Mouse (Mus musculus) skeletal muscle tissue, adult 2 months (tissue): Measurements from ENCODE around the gene Hephl1.

Experiments used
- DNase-seq: peaks from one replicate; pipeline ENCODE4 v3.0.0-alpha.2; 2012; ENCODE audit warnings: low read depth, low spot score

Hephl1 gene

DNA sequence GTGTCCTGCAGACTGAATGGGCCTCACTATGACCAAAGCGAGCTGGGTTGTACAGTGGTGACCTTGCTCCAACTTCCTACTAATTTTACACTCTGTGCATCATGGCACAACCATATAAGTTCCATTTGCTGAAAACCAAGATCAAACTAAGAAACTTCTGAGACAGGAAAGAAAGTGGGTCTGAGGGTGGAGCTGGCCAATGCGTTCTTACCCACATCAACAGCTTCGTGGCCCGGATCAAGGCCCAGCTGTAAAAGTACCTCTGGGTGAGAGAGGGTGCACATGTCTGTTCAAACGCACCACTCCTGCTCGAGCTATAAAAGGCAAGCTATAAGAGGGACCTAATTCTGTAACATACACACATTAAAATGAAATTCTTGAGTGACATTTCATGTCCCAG, 51.9 kb downstream of the Hephl1 start:
- DNase-seq: no peak

DNA sequence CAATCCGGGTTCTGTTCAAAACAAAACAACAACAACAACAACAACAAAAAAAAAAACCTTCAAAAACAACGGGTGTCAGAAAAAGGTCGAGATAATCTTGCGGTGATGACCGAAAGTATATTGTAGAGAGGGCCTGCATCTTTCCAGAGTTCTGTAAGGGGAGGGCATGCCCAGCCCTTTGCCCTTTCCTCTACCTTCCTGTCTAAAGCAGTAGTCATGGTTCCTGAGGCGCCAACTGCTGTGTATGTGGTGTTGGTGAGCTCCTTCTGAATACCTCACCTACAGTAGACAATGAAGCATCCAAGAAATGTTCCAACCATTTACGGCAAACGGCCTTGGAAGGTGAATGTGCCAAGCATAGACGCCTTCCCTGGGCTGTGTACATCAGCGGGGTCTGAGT, 66.2 kb downstream of the Hephl1 start:
- no peak for DNase-seq

DNA sequence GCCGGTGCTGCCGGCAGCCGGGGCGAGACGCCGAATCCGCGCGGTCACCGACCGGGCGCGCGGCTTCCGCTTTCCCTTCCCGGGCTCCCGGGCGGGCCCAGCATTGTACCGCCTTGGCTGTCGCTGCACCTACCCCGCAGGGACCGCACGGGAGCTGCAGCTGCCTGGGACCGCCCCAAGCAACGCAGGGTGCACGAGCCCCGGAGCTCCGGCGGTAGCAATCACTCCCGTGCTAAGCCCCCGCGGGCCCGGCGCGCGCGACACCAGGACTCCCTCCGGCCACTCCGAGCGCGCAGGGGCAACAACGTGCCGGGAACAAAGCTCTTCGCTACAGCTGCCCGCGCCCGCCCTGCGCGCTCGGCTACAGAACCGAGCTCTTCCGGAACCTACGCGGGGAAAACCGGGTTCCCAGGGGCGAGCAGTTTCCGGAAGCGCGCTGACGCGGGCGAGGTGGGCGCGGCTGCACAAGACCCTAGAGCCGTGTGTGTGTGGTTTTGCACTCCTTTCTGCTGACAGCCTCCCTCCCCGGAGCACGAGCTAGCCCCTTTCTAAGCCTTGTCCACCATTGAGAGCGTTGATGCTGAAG, 66.7 kb downstream of the Hephl1 start, which contains the start of gene Panx1:
Gene Panx1 (minus strand): TSS at position 395 of the 586 bp plus-strand sequence.
- DNase-seq: peak; percentile 22

DNA sequence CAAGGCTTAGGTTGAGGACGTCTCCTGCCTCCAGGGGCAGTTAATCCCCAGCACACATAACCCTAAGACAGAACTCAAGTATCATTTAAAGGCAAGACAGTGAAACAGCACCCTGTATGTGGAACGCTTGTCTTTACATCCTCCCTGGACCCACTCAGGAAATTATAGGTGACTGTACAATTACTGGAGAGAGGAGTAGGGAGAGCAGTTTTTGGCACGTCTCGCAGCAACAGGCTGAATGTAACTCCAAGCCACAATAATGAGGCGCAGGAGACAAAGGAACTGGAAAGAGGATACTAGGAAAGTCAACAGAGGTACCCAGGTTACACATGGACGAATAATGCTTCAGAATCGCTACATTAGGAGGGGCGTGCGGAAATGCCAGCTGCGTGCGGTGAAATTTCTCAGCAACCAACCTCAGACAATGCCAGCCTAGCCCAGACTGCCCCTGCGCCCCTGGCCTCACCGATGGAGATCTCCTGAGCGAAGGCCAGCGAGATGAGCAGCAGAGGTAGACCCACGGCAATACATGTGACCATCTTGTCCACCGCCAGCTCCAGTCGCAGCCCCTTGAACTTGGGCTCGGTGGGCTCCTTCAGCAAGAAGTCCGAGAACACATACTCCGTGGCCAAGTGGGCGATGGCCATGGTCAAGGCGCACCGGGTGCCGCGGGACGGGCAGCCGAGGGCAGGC, 67.4 kb downstream of the Hephl1 start:
- DNase-seq: no peak

DNA sequence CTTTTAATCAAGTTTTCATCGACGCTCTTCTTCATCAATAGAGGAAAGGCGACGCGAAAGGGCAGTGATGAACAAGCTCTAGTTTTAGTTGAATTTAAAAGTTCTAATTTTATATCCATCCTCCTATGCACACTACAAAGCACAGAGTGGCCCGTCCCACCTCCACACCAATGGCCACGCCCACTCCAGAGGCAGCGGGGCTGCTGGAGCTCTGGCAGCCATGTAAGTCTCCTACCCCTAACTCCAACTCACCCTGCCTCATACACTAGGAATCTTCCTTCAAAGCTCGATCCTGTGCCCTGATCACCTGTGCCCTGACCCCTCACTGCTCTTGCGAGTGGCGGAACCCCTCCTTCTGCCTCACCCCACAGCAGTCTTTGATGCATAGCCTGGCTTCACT, 70.4 kb downstream of the Hephl1 start:
- DNase-seq: no peak

DNA sequence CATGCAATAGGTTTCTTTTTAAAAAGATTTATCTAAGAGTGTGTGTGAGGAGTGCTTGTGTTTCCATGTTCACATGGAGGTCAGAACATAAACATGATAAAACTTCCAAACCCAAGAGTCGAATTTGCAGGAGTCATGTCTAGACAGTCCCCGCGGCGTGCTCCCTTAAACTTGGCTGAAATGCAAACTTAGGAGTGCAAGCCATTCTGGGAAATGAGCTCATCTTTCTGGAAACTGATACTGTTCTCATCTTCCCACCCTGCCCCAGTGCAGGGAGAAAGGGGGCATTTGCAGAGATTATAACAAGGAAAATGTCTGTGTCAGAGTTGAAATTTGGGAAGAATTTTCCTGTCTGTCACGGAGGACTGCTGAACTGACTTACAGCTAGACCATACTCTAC, 72.1 kb downstream of the Hephl1 start:
- peak; percentile 59 for DNase-seq

DNA sequence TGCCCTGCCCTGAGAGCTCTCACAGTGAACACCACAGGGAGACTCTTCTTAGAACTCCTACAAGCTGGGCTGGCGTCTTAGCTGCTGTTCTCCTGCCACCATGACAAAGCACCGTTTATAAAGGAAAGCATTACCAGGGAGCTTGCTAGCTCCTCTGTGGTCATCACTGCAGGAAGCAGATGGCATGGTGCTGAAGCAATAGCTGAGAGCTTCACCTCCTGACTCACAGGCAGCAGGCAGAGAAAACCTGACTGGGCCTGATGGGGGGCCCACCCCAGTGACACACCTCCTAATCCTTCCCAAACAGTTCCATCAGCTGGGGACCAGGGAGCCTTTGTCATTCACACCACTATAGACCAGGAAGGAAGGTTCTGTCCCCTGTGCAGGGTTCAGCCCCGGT, 74.2 kb downstream of the Hephl1 start:
- no peak for DNase-seq

DNA sequence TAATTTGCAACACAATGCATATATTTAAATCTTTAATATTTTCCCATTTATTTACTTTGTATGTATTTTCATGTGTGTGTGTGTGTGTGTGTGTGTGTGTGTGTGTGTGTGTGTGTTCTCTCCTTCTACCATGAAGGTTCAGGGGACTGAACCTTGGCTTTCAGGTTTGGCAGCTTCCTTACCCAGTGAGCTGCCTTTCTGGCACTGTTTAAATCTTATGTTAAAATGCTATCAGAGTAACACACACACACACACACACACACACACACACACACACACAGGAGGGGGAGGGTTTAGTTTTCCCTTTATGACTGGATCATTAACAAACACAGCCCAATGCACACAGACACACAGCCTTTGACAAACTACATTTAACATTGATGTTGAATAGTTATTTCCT, 74.7 kb downstream of the Hephl1 start:
- DNase-seq: no peak

DNA sequence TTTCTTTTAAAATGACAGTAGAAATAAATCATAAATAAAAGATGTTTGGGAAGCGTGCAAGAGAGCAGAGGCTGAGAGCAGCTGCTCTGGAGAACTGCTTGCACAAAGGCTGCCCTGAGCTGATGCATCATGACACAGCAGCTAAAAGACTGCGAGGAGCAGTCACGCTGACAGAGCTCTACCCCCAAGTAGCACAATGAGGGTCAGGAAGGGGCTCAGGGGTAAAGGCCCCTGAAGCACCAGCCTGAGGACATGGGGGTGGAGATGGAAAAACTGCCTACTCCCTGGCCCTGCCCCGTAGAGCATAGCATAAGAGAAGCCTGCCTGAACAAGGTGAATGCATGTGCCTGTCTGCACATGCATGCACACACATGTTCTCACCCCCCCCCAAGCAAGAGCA, 75.1 kb downstream of the Hephl1 start:
- DNase-seq: no peak

DNA sequence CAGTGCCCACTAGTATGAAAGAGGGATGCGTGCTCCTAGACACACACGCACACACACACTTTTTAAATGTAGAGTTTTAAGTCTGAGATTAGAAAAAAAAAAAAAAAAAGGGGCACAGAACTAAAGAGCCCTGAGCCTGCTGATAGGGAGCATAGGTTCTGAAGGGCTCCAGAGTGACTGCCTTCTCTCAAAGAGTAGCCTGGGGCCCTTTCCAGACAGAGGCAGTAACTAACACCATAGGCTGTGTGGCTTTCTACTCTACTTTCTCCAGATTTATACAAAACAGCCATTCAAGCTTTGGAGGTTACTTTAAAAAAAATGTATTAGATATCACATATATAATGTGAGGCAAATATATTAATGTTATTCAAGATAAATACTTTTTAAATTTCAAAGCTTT, 75.5 kb downstream of the Hephl1 start:
- no peak for DNase-seq

DNA sequence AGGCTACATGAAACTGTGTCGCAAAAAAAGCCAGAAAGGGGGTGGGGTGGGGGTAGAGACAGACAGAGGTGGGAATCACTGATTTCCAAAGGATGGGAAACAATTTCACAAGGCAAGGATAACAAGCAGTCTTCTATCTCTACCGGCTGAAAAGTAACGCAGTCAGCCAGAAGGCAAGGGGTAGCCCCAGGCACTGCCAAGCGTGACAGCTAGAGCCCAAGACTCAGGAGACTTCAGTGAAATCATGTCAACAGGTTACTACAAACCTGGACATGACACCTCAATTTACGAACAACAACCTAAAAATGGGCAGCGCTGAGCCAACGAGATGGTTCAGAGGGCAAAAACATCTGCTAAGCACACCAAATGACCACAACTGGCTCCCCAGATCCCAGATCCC, 75.9 kb downstream of the Hephl1 start:
- no peak for DNase-seq

DNA sequence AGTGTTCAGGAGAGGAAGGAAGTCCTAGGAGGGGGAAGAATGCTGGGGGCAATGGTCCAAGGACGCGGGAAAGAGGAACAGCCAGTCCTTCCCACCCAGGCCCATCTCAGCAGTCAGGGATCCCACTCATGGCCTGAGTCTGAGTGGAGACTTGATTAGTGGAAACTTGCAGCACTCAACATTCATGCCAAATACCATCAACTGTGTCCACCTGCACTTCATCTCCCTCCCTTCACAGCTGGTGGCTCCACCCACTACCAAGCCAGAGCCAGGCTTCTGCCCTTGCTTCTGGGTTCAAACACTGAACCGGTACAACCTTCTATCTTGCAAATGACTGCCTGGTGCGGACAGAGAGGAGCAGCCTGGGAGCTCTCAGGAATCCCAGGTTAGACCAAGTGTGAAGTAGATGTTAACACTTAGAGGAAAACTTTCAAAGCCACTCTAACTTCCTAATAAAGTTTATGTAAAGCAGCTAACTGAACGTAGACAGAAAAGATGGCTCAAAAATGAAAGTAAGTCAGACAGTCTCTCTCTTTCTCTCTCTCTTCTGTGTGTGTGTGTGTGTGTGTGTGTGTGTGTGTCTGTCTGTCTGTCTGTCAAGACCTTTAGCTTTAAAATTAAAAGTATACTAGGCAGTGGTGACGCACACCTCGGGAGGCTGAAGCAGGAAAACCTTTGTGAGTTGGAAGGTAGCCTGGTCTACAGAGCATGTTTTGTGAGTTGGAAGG, 77.2 kb downstream of the Hephl1 start:
- no peak for DNase-seq

DNA sequence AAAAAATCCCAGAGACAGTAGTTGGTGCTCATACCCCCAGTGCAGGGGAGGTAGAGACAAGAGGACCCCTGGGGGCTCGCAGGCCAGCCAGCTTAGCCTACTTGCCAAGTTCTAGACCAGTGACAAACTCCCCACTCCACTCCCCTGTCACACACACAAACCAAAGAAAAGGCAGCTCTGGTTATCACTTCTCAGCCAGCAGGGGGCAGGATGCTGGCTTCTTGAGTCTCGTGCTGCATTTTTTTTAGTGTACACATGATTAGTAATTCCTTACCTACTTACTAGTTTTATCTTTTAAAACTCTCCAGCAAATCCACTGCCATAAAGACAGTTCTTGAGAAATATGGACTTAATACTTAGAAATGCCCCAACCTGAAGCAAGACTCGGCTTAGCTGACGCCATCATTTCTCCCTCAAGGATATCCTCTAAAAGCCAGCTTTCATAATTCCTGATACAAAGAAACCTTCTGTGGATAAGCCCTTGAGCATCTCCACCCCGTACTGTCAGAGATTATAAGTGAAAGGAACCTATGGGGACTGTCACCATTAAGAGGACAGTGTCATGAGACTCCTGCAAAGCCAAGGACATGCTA, 78.2 kb downstream of the Hephl1 start:
- DNase-seq: no peak

DNA sequence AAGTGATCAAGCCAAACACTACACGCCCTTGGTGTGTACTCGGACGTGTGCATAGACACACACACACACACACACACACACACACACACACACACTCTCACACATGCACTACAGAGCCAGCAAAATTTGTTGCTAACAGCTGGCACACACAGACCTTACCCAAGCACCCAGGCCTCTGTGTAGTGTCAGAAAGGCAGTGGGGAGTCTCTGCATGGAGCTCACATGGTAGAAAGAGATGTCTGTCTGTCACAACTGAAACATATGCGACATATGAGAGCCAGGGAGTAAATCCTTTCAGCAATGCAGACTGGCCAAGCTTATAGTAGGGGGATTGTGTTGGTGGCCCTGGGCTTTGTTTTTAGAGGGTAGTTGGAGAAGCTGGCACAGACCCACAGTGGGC, 79.1 kb downstream of the Hephl1 start:
- no peak for DNase-seq

DNA sequence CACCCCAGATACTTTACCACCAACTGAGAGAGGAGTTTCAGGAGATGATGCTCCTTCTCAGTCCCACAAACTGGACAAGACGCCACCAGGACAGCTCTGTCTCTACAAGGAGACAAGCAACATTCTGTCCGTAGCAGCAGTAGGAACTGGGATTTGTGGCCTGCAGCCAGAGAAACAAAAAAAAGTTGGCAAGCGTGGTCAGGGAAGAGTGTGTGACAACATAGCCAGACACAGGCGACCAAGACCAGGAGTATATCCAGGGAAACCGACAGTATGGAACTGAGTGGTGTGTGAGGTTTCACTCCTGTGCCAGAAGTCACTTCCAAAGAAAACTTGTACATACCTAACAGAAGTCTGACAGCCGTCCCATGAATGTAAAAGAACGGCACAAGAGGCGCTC, 81.1 kb downstream of the Hephl1 start:
- no peak for DNase-seq

DNA sequence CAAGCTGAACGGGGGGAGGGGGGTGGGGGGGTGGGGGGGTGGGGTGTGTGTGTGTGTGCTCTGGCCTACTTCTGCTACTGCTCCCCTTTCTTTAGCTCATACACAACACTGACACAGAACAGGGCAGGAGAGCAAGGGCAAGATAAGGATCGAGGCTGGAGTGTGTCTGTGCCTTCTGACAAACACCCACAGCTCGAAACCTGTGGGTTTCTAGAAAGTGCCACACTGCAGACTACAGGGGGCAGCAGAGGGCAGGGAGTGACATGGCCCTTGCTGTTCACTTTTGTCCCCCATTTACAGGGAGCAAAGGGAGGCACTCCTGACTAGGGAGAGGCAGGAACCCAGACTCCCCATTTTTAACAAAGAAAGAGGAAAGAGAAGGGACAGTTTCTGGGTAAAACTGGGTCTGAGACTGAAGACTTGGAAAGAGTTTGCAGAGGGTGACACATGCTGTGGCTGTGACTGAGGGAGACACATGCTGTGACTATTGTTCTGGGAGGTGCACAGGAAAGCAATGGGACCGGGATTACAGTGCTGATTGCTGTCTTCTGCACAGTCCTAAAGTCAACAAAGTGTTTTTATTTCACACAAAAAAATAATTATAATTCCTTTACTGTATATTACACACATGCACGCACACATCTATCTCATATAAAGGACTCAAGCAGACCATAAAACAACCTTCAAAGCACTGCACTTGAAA, 82.7 kb downstream of the Hephl1 start:
- DNase-seq: peak; percentile 53

DNA sequence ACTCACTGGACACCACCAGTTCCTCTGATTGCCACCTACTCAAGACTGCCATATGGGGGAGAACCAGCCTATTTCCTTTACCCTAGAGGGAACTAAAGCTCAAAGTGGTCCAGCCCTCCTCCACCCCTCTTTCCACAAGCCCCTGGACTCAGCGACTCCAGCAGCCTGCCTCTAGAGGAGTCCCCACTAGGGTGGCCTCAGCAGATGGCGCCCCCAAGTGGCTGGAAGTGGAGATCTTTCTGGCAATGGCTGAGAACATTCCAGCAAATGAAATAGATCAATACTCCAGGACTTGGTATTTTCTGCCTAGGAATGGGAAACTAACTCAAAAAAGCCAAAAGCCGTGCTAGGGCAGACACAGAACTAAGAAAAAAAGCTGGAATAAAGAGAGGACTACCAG, 84.2 kb downstream of the Hephl1 start:
- DNase-seq: no peak

DNA sequence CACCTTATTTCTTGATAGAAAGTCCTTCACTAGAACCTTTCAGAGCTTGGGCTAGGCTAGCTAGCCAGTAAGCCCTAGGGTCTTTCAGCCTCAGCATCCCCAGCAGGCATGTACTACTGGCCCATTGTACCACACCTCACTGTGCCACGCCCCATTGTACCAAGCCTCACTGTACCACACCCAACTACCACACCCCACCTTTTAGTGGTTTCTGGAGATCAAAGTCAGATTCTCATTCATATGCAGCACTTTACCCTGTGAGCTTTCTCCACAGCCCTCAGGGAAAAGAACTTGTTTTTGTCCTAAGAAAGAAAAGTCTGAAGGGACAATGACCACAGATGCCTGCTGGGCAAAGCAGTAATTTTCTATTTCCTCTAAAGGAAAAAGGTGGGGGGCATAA, 88.9 kb downstream of the Hephl1 start:
- DNase-seq: no peak

DNA sequence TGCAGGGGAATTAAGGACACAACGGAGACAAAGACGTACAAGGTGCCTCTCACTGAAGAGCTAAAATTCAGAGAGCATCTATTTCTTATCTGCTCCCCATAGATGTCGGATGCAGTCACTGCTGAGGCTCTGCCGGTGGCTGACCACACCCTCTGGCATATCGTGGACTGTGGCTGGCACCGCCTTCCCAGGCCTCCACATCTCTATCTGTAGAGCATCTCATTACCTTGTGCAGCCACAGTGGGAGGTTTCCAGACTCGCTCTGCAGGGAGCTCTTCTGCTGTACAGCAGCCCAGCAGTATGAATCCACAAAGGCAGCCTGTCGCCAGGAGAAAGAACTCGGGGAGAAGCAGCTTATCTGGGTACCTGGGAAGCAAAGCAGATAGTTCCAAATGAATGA, 90.8 kb downstream of the Hephl1 start:
- DNase-seq: no peak

DNA sequence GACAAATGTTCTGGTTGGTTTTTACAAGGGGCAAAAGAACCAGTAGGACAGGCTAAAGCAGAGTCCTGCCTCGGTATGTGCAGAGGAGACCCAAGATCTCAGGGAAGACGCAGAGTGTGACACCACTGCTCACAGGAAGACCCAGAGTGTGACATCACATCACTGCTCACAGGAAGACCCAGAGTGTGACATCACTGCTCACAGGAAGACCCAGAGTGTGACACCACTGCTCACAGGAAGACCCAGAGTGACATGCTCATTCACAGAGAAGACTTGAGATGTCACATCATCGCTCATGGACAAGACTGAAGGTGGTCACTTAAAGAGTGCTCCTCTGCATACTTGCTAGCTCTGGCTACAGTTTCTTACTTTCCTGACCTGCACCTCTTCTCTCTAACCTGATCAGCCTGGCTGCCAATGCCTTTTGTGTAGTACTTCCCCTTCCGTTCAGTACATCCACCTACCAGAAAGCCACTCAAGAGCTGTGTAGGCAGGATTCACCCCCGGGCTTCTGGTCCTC, 91.3 kb downstream of the Hephl1 start:
- DNase-seq: no peak

DNA sequence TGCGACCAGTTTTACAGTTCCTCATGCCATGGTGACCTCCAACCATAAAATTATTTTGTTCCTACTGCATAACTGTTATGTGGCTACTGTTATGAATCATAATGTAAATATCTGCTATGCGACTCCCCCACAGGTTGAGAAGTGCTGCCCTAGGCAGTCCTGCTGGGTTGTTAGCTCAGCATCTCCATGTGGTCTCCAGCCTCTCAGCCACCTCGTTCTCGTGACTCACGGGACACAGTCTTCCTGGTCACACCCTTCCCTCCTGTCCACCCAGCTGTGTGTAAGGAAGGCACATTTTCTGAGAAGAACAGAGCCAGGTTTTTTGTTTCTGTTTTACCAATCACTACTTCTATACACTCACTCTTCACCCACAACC, 93.2 kb downstream of the Hephl1 start:
- DNase-seq: no peak
